Mouse (Mus musculus): ENCODE measurements around the gene Xcl1. TPM values are rescaled to one million over a fixed set of nuclear protein-coding genes. Genes with fewer than 3 reads are reported as not detected.
A peak's percentile ranks its signal among the peaks of the same experiment; 100 is the strongest.

The Xcl1 gene
- total RNA-seq, 2 experiments from 2014 or later, result not detected

DNA sequence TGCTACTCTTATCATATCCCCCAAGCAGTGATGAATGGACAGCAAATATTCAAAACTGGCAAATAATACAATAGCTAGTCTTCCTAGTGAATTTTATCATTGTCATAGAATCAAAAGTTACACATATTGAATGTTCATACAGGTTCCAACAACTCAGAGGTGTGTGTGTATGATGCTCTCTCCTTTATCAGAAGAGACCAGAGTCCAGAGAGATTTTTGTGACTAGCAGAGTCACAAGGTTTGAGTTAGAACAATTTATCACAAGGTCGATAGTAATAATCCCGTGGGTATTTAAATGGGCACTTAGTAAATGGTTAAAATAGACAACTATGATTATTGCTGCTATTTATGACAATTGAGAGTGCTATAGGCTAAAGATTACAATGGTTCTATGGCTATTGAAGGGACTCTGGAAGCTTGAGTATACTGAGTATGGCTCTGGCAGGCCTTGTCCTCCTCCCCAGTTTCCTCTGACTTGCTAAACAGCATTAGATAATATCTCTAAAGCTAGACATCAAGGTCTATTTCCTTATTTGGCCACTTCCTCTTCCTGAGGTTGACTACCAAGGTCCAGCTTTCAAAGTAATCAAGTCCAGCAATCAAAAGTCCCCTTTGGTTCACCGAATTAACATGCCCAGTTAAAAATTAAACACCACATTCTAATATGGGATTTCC, 21.5 kb upstream of the Xcl1 start:
- no peak for TF ChIP-seq CTCF (IDR thresholded peaks at IDR 0.05)
- no peak for DNase-seq (ENCODE audit: extremely low spot score in 1 of 2, low spot score in 2 of 2)
- H3K27ac ChIP-seq, result no peak overlapping the region
- no peak overlapping the region for H3K4me3 ChIP-seq
- intact Hi-C loops (cut with DNase I), result no loop called here

DNA sequence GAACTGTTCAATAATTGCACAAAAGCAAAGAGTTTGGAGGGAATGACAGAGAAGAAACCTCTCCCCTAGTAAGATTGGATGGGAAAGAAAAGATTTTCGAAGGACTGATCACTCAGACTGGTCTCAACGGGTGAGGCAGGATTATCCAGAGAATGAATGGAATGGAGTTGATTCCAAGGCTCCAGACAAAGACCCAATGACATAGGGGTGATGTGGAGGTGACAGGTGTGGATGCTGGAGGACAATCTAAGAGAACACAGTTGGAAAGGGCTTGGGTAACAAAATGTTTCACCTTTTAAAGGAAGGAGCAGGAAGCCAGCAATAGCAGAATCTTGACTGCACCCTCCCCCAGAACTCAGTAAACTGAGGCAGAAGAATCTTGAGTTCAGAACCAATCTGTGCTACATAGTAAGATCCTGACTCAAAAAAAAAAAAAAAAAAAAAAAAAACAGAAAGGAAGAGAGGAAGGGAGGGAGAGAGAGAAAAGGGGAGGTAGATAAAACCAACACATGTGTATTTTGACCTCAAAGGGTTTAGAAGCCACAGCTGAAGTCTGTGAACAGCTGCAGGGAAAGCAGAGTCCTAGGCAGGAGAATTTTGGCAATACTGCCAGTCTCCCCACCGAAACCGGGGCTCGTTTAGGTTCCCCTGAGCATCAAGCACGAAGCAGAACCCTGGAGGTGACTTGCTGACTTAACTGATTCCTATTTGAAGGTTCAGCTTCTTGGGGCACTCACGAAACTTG, 20.3 kb upstream of the Xcl1 start:
- H3K4me3 ChIP-seq, result no peak overlapping the region
- H3K27ac ChIP-seq, result no peak overlapping the region
- intact Hi-C loops (cut with DNase I), result no loop called here
- no peak for TF ChIP-seq CTCF (IDR thresholded peaks at IDR 0.05)
- DNase-seq (ENCODE audit: extremely low spot score in 1 of 2, low spot score in 2 of 2), result no peak

DNA sequence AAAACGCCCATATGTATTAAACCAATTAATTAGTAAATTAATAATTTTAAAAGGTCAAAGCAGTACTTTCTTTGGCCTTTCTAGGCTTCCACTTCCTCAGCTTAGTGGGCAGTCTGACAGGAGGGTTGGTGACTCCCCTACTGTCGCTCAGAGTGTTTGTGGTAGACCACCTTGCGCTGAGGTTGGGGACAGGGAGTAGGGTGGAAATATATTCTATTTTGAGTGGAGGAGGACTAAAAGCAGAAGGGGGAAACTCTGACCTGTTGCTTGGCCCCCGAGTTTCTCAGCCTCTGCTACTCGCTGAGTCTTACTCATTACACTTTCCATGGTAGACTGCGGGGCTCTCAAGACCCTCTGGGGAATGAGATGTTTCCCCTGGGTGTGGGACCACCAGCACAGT, 18.2 kb upstream of the Xcl1 start:
- Histone ChIP-seq H3K4me3 (no peak overlapping the region), H3K27ac (no peak overlapping the region)
- intact Hi-C loops (cut with DNase I), result no loop called here
- TF ChIP-seq CTCF (IDR thresholded peaks at IDR 0.05), result no peak
- no peak for DNase-seq (ENCODE audit: extremely low spot score in 1 of 2, low spot score in 2 of 2)

DNA sequence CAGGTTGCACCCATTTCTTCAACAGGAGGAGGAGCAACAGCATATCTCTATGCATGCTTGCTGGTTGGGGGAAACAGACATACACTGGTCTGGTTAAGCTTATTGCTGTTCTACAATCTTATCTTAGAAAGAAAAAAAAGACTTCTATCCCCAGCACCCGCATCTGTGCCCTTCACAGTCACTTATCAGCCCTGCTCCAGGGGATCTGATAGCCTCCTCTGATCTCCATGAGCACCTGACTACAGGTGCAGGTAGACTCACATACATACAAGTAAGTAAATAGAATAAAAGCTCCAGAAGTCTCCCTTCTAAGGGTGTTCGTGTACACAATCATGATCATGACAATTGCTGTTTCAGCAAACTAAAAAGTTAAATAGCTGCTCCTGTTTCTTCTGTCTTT, 733 bp upstream of the Xcl1 start:
- no peak for TF ChIP-seq CTCF (IDR thresholded peaks at IDR 0.05)
- no peak overlapping the region for H3K4me3 ChIP-seq
- intact Hi-C loops (cut with DNase I), result no loop called here
- no peak overlapping the region for H3K27ac ChIP-seq
- DNase-seq (ENCODE audit: extremely low spot score in 1 of 2, low spot score in 2 of 2), result no peak

DNA sequence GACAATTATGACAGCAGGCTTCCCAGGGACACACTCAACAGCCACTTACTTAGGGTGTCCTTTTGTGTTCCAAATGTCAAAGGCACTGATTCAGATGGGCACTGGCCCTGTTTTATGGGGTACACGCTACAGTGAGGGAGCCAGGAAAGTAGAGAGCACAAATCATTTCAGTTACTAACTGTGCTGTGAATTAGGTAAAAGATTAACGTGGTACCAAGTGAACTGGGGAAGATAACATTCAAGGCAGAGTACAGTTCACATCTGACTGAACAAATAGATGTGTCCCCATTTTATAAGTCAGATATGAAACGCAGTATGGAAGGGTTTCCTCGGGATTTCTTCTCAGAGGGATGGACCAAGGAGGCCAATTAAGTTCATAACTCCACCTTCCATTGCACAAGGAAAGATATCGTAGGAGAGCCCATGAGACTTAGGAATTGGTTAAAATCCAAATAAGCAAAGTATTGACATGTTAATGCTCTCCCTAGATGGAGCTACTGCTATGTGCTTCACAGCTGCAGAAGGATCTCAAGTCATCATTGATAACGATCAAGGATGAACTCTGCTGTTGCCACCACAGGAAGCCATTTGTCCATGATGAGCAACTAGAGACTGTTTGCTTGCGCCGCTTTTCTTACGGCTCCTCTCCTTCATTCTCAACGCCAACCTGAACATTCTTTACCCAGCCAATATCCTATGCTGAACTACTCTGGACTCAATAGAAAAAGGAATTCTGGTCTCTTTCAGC, 1.7 kb downstream of the Xcl1 start:
- intact Hi-C loops (cut with DNase I), result loop anchor here (2.0 kb wide), 1 partner anchor 29 kb away; no protein-coding TSS in a partner anchor

DNA sequence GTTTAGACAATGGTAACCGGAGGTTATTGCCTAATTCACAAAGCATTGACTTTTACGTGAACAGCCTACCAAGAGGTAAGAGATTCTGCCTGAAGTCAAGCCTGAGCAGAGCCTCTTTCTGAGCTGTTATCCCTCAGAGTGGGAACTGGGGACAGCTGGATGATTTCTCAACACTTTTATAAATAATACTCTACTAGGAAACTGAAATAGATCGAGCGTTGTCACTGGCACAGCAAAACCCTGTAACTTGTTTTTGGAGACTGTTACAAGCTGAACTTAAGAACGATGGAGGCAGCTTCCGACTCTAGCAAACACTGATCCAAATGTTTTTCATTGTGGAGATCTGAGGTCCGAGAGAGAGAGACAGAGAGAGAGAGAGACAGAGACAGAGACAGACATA, 4.2 kb downstream of the Xcl1 start:
- peak overlapping the region; percentile 36; the same call in 1 of the 2 replicates for H3K27ac ChIP-seq
- TF ChIP-seq CTCF (IDR thresholded peaks at IDR 0.05), result no peak
- no peak overlapping the region for H3K4me3 ChIP-seq
- DNase-seq (ENCODE audit: extremely low spot score in 1 of 2, low spot score in 2 of 2), result peak in 1 of 2 experiments; percentile 15
- intact Hi-C loops (cut with DNase I), result no loop called here

More for the DNA sequence above, 1.7 kb downstream of the Xcl1 start:
- no peak for TF ChIP-seq CTCF (IDR thresholded peaks at IDR 0.05)
- no peak for DNase-seq (ENCODE audit: extremely low spot score in 1 of 2, low spot score in 2 of 2)
- Histone ChIP-seq H3K27ac (no peak overlapping the region), H3K4me3 (no peak overlapping the region)

DNA sequence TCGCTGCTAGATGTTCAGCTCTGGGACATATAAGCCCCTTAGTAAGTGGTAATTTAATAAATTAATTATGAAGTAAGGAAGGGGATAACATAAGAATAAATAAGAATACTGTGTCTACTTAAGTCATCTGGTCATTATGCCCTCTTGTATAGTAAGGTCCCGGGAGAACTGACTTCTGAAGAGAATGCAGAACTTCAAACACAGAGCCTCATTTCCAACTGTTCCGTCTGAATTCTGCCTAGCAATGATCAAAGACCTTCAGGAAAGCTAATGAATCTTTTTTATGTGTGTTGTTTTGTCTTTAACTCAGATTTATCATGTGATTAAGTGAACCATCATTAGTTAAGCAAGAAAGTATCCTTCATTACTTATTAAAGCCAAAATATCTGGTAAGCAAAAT, 5.3 kb downstream of the Xcl1 start:
- TF ChIP-seq CTCF (IDR thresholded peaks at IDR 0.05), result no peak
- Histone ChIP-seq H3K27ac (no peak overlapping the region), H3K4me3 (no peak overlapping the region)
- no peak for DNase-seq (ENCODE audit: extremely low spot score in 1 of 2, low spot score in 2 of 2)
- intact Hi-C loops (cut with DNase I), result no loop called here

DNA sequence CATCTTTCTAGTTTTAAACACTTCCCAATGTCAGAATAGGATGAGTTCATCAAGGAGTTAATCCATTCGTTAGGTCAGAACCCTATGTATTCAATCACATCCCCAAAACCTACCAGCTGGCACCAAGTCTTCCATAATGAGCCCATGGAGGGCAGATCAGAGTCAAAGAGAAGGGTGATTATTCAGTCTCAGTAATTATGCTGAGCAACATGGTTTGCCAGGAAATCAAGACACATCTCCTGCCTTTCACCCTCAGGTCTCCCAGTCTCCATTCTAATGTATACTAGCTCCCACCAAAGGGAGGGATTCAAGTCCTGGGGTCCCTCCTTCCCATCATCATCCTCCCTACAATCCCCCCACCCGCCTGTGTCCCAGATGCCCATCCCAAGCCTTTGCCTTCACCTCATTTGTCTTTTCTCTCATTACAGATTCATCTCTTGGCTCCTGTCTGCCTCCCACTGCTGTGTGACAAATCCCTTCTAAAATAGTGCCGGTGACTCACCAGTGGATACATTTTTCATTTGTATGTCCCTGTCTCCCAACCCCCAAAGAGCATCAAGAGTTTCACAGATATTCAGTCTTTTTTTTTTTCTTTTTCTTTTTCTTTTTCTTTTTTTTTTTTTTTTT, 8.7 kb downstream of the Xcl1 start:
- no peak for TF ChIP-seq CTCF (IDR thresholded peaks at IDR 0.05)
- no peak overlapping the region for H3K4me3 ChIP-seq
- peak overlapping the region; percentile 84 for H3K27ac ChIP-seq
- intact Hi-C loops (cut with DNase I), result loop anchor here (1.0 to 5.0 kb wide), 3 partner anchors 27 to 111 kb away; no protein-coding TSS in a partner anchor
- peak; percentile 52 to 53 for DNase-seq (ENCODE audit: extremely low spot score in 1 of 2, low spot score in 2 of 2)

DNA sequence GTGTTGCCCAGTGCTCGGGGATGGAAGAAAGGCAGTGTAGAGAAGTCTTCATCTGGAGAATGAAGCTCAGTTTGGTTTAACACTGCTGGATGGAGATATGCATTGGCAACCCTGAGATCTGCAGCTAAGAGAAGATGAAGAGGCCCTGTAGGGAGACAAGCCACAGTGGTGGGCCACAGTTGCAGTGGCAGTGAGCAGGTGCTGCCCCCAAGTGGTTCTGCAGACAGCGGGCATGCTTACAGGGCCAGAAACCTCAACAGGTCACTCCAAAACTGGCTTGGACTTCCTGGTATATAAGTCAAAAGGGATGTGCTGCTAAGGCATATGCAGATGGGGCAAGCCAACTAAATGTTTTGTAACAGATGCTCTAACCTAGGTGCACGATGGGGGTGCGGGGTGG, 30.3 kb downstream of the Xcl1 start:
- intact Hi-C loops (cut with DNase I), result loop anchor here (2.0 to 5.0 kb wide), 2 partner anchors 538 to 588 kb away; no protein-coding TSS in a partner anchor
- peak; percentile 68 for TF ChIP-seq CTCF (IDR thresholded peaks at IDR 0.05)
- Histone ChIP-seq H3K4me3 (no peak overlapping the region), H3K27ac (no peak overlapping the region)
- DNase-seq (ENCODE audit: extremely low spot score in 1 of 2, low spot score in 2 of 2), result peak; percentile 44 to 52

DNA sequence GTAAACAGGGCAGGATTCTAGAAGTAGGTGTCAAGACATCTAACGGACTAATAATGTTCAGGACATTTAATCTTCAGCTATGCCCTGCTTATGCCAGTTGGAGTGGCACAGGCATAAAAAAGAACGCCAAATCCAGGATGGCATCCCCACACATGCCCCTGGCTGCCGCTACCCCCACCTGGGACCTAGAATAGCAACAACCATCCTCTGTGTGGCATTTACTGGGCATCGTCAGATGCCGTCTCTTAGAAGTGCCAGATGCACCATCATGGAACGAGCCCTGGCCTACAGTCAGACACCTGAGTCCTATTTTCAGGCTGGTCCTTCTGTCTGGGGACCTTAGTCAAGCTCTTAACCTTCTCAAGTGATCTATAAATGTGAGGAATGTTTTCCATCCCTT, 34.6 kb downstream of the Xcl1 start:
- no peak for TF ChIP-seq CTCF (IDR thresholded peaks at IDR 0.05)
- Histone ChIP-seq H3K27ac (no peak overlapping the region; the same call in 1 of the 2 replicates), H3K4me3 (no peak overlapping the region)
- intact Hi-C loops (cut with DNase I), result no loop called here
- DNase-seq (ENCODE audit: extremely low spot score in 1 of 2, low spot score in 2 of 2), result no peak

DNA sequence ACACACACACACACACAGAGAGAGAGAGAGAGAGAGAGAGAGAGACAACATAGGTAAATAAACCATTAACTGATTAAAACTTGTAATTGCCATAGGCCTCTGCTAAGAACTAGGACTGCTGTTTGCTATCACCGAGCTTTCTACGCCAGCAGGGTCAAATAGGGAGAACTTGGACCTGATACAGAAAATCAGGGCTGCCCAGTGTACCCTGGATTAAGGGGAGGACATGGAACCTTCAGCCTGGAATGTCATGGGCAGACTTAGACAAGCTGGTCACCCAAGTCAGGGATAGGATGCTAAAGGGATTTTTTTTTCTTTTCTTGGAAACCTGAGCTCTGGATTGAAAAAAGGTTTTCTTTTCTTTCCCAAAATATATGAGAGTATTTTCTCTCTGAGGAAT, 35.1 kb downstream of the Xcl1 start:
- no peak for DNase-seq (ENCODE audit: extremely low spot score in 1 of 2, low spot score in 2 of 2)
- no peak for TF ChIP-seq CTCF (IDR thresholded peaks at IDR 0.05)
- intact Hi-C loops (cut with DNase I), result no loop called here
- no peak overlapping the region for H3K27ac ChIP-seq
- no peak overlapping the region for H3K4me3 ChIP-seq
